Mouse (Mus musculus) WW6 (cell line): Measurements from ENCODE around the gene Cx3cr1.

ENCODE experiments used
- DNase-seq: peaks from one replicate; pipeline ENCODE4 v3.0.0-alpha.2; 2013; ENCODE audit warnings: low read depth, low spot score

Cx3cr1 gene

GRCm38 (mm10) chr9:119890692-119891091 lies 179.0 kb downstream of the Cx3cr1 start:
- DNase-seq, result no peak

DNA sequence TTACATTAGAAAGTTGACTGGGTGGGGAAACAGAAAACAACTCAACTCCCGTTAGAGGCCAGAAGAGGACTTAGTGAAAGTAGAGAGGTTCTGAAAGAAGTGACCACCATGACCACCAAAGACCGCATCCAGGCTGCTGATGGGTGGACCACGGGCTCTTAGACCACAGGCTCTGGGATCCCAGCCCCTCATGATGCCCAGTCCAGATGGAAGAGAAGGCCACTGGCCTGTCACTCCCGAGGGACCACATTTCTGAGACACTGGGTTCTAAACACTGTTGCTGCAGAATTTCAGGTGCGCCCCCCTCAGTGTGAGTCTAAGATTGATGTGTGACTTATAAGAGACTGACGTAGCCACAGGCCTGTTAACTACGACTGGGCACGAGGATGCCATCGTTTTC lies 180.2 kb downstream of the Cx3cr1 start:
- DNase-seq, result no peak

- no peak for DNase-seq
Observed at GRCm38 (mm10) chr9:119888843-119889246, 180.8 kb downstream of the Cx3cr1 start.

- no peak for DNase-seq
Observed at GRCm38 (mm10) chr9:119887144-119887901, 182.4 kb downstream of the Cx3cr1 start.

DNA sequence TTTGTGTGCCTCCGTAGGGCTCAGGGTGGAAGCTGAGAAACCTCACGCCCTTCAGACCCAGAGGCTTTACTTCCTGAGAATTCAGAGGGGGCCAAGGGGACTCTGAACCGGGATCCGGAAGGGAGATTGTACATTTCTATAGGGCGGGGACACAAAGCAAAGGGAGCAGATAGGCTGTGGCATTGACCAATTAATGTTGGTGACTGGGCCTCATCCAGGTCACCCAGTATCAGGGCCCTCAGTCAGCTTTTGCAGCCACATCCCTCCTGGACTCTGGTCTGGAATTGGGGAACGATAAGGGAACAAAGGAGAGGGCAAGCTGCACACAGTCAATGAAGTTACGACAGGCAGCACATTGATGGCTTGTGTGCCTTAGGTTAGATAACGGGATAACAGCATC lies 215.5 kb downstream of the Cx3cr1 start:
- DNase-seq, result no peak

DNA sequence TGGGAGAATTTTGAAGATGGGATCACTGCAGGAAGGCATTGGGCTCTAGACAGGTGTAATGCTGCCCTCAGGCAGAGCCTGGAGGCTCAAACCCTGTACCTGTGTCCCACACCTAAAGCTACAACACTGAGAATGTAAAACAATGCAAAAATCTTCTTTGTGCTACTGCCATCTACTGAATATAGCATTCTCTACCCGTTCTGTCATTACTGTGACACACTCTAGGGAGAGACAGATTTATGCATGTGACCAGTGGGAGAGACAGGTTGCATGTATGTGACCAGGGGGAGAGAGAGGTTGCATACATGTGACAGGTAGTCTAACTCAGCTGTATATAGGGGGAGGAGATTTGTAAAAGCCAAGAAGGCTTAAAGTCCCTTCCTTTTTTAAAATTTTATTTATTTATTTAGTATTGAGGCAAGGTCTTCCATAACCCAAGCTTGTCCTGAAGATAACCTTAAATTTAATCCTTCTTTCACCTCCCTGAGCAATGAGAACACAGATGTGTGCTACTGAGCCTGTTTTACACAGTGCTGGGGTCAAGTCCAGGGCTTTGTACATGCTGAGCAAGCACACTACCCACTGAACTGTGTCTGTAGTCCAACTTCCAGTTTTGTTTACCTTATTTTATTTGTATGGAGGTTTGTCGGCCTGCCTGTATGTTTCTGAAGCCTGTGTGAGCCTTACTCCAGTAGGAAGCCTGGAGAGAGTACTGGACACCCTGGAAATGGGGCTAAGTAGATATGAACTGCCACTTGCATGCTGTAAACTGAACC lies 216.4 kb downstream of the Cx3cr1 start:
- no peak for DNase-seq

GRCm38 (mm10) chr9:119852347-119853030 lies 217.2 kb downstream of the Cx3cr1 start:
- DNase-seq, result no peak
